Mouse (Mus musculus) thymus, adult 2 months (tissue): ENCODE data around the gene Grwd1. TPM values are rescaled to one million over a fixed set of nuclear protein-coding genes. Genes with fewer than 3 reads are reported as not detected.

Experiments used
- DNase-seq: peaks from one replicate; pipeline ENCODE4 v3.0.0; 2021
- H3K27ac ChIP-seq: fragments of 200-500 bp; 2 replicates; pipeline ENCODE4 v1.5.1; 2012; ENCODE audit warnings: low read length, control low read depth; ENCODE audit not compliant: control insufficient read depth, insufficient read depth
- H3K27me3 ChIP-seq: fragments of 200-500 bp; 2 replicates; pipeline ENCODE4 v1.6.1; 2012; ENCODE audit warnings: mild to moderate bottlenecking, low read length, moderate library complexity, mixed read lengths; ENCODE audit not compliant: control insufficient read depth, insufficient read depth
- H3K36me3 ChIP-seq: fragments of 200-500 bp; 2 replicates; pipeline ENCODE4 v1.6.1; 2012; ENCODE audit warnings: mild to moderate bottlenecking, low read length, moderate library complexity; ENCODE audit not compliant: control insufficient read depth, insufficient read depth
- H3K4me1 ChIP-seq: fragments of 200-500 bp; replicated peaks from 2 replicates; pipeline ENCODE4 v1.6.1; 2012; ENCODE audit warnings: low read length; ENCODE audit not compliant: control insufficient read depth, insufficient read depth
- H3K4me3 ChIP-seq: fragments of 200-500 bp; 2 replicates; pipeline ENCODE4 v1.5.1; 2012; ENCODE audit warnings: mild to moderate bottlenecking, low read length, control low read depth, moderate library complexity; ENCODE audit not compliant: control insufficient read depth, insufficient read depth
- CTCF ChIP-seq: fragments of 200-500 bp; IDR thresholded peaks from 2 replicates; pipeline ENCODE4 v1.5.1; 2012; ENCODE audit warnings: mild to moderate bottlenecking, control low read depth, low read length, moderate library complexity, borderline replicate concordance; ENCODE audit not compliant: control insufficient read depth, poor library complexity, insufficient read depth; ENCODE audit errors: extremely low read depth
- POLR2A ChIP-seq: fragments of 200-500 bp; IDR thresholded peaks from 2 replicates; pipeline ENCODE4 v1.6.1; 2012; ENCODE audit warnings: mild to moderate bottlenecking, low read length, control low read depth, moderate library complexity; ENCODE audit not compliant: control insufficient read depth, poor library complexity, insufficient read depth; ENCODE audit errors: extremely low read depth
- WGBS: fragments of 180-500 bp; shearing (Covaris S2); methylation state at CpG from one replicate; pipeline ENCODE4 v1.1.7; 2018; 5-methylcytosine and 5-hydroxymethylcytosine counted together
- polyA plus RNA-seq: library from polyadenylated mRNA; depleted of rRNA; stranded (reverse); fragments of >200 nt; gene quantifications from 2 replicates; pipeline ENCODE4 v1.2.3, GENCODE M21; 2012

Grwd1 gene
- polyA plus RNA-seq, 1 experiment = 22.4 TPM

GRCm38 (mm10) chr7:45793240-45793639 is 37.5 kb downstream of the Grwd1 start:
- TF ChIP-seq POLR2A (no peak), CTCF (no peak)
- no peak overlapping the region for H3K4me3 ChIP-seq
- DNase-seq = no peak
- no peaks in the 10 kb centered on the region for H3K36me3 ChIP-seq
- H3K27me3 ChIP-seq = peaks cover 12% of the 10 kb centered on the region; the same call in 1 of the 2 replicates
- peaks cover 7% of the 10 kb centered on the region for H3K4me1 ChIP-seq
- no peak overlapping the region for H3K27ac ChIP-seq
- WGBS = 84% methylated on average over 24 of the region's 24 CpGs

DNA sequence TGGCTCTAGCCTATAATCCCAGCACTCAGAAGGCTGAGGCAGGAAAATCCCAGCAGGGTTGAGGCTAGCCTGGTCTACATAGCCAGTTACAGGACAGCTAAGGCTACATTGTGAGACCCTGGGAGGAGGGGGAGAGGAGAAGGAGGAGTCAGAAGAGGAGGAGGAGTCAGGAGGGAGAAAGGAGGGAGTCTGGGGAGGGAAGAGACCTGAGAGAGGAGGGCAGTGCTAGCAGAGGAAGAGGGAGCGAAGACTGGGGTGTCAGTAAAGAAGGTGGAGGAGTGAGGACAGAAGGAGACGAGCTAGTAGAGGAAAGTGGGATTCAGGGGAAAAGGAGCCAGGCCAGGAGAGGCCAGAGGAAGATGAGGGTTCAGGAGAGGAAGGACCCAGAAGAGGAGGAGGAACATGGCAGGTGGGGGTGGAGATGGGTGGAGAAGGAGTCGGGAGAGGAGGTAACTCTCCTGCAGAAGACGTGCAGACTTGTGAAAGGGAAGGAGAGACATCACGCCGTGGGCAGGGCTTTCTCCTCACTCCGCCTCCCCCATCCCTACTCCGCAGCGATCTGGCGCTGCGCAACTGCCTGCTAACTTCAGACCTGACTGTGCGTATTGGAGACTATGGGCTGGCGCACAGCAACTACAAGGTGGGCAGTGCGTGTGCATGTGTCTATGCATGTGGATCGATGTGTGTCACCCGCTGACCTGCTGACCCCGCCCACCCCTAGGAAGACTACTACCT is 38.8 kb downstream of the Grwd1 start:
- Histone ChIP-seq H3K27me3 (no peaks in the 10 kb centered on the region; the same call in 1 of the 2 replicates), H3K36me3 (no peaks in the 10 kb centered on the region), H3K4me3 (no peak overlapping the region), H3K4me1 (0 out of 2 replicates have a peak, but pooled peaks cover 3% of the 10 kb centered on the region), H3K27ac (no peak overlapping the region)
- TF ChIP-seq POLR2A (no peak), CTCF (no peak)
- no peak for DNase-seq
- WGBS = 79% methylated on average over 17 of the region's 17 CpGs

GRCm38 (mm10) chr7:45790721-45791120 is 40.0 kb downstream of the Grwd1 start:
- no peak for TF ChIP-seq POLR2A
- TF ChIP-seq CTCF = no peak
- H3K4me3 ChIP-seq = no peak overlapping the region
- whole genome bisulfite sequencing = 57% methylated on average over 6 of the region's 6 CpGs
- H3K4me1 ChIP-seq = peaks cover 12% of the 10 kb centered on the region; the same call in 1 of the 2 replicates
- no peaks in the 10 kb centered on the region for H3K36me3 ChIP-seq
- peaks cover 5% of the 10 kb centered on the region; the same call in 1 of the 2 replicates for H3K27me3 ChIP-seq
- DNase-seq = no peak
- H3K27ac ChIP-seq = no peak overlapping the region

- Histone ChIP-seq H3K4me1 (peaks cover 22% of the 10 kb centered on the region), H3K4me3 (no peak overlapping the region), H3K36me3 (no peaks in the 10 kb centered on the region), H3K27ac (no peak overlapping the region), H3K27me3 (peaks cover 10% of the 10 kb centered on the region; the same call in 1 of the 2 replicates)
- TF ChIP-seq POLR2A (no peak), CTCF (no peak)
- no peak for DNase-seq
- 92% methylated on average over 22 of the region's 22 CpGs for WGBS
Measured at GRCm38 (mm10) chr7:45787642-45788041, 43.1 kb downstream of the Grwd1 start.

- TF ChIP-seq POLR2A = no peak
- TF ChIP-seq CTCF = no peak
- Histone ChIP-seq H3K27me3 (peaks cover 10% of the 10 kb centered on the region; the same call in 1 of the 2 replicates), H3K27ac (no peak overlapping the region), H3K4me1 (peaks cover 21% of the 10 kb centered on the region), H3K36me3 (no peaks in the 10 kb centered on the region), H3K4me3 (no peak overlapping the region)
- WGBS = 32% methylated on average over 17 of the region's 17 CpGs
- no peak for DNase-seq
Measured at GRCm38 (mm10) chr7:45786661-45787413, 43.9 kb downstream of the Grwd1 start.

GRCm38 (mm10) chr7:45786136-45786578 is 44.6 kb downstream of the Grwd1 start:
- peaks cover 19% of the 10 kb centered on the region for H3K4me1 ChIP-seq
- no peaks in the 10 kb centered on the region for H3K36me3 ChIP-seq
- no peak for DNase-seq
- no peak overlapping the region for H3K4me3 ChIP-seq
- no peak overlapping the region for H3K27ac ChIP-seq
- H3K27me3 ChIP-seq = peaks cover 10% of the 10 kb centered on the region; the same call in 1 of the 2 replicates
- WGBS = 12% methylated on average over 14 of the region's 14 CpGs
- TF ChIP-seq CTCF = no peak
- TF ChIP-seq POLR2A = no peak
